Mouse (Mus musculus) frontal cortex, postnatal 14 days (tissue): ENCODE measurements around the gene Ifit3b.
"Not testable (repeated sequence)": the region's sequence is repeated elsewhere in the genome, so short reads cannot be mapped to it uniquely, and the experiment has no call there.

Experiments
- DNase-seq, 2 experiments: peaks; one replicate each; pipeline ENCODE4 v3.0.0; 2022; ENCODE audit warnings: low spot score in 2 of 2

Ifit3b gene

GRCm38 (mm10) chr19:34610118-34610517 lies 2.3 kb downstream of the Ifit3b start:
- DNase-seq: not testable (repeated sequence)

- DNase-seq: not testable (repeated sequence)
Measured at GRCm38 (mm10) chr19:34612243-34613001, 4.7 kb downstream of the Ifit3b start.

- DNase-seq: no peak
Measured at GRCm38 (mm10) chr19:34620871-34621270, 13.1 kb downstream of the Ifit3b start.

GRCm38 (mm10) chr19:34623781-34624180 lies 16.0 kb downstream of the Ifit3b start:
- no peak for DNase-seq

GRCm38 (mm10) chr19:34624663-34625062 lies 16.9 kb downstream of the Ifit3b start:
- no peak for DNase-seq

- no peak for DNase-seq
Measured at GRCm38 (mm10) chr19:34627496-34627895, 19.7 kb downstream of the Ifit3b start.

GRCm38 (mm10) chr19:34631487-34631886 lies 23.7 kb downstream of the Ifit3b start:
- DNase-seq: no peak

- no peak for DNase-seq
Measured at GRCm38 (mm10) chr19:34633484-34633883, 25.7 kb downstream of the Ifit3b start.

GRCm38 (mm10) chr19:34636933-34637557 lies 29.3 kb downstream of the Ifit3b start:
- DNase-seq: peak in 1 of 2 experiments; percentile 47

- DNase-seq: no peak
Measured at GRCm38 (mm10) chr19:34640623-34641022, 32.9 kb downstream of the Ifit3b start, which contains the start of the genes Ifit1bl2 and Ifit1. Gene Ifit1bl2, minus strand, starts transcription at chr19:34640743. Gene Ifit1, plus strand, starts transcription at chr19:34640871.

GRCm38 (mm10) chr19:34642616-34643015 lies 34.8 kb downstream of the Ifit3b start:
- DNase-seq: no peak

- DNase-seq: not testable (repeated sequence)
Measured at GRCm38 (mm10) chr19:34647630-34648029, 39.9 kb downstream of the Ifit3b start.

- DNase-seq: no peak
Measured at GRCm38 (mm10) chr19:34650276-34650675, 42.5 kb downstream of the Ifit3b start.

- no peak for DNase-seq
Measured at GRCm38 (mm10) chr19:34650997-34651396, 43.2 kb downstream of the Ifit3b start.

GRCm38 (mm10) chr19:34655227-34655805 lies 47.5 kb downstream of the Ifit3b start:
- no peak for DNase-seq

- no peak for DNase-seq
Measured at GRCm38 (mm10) chr19:34656511-34657298, 48.9 kb downstream of the Ifit3b start.

GRCm38 (mm10) chr19:34662067-34662507 lies 54.3 kb downstream of the Ifit3b start:
- DNase-seq: peak; percentile 14 to 41

GRCm38 (mm10) chr19:34662740-34663139 lies 55.0 kb downstream of the Ifit3b start:
- DNase-seq: no peak
